Mouse (Mus musculus): ENCODE data around the gene Baz1a. TPM values are rescaled to one million over a fixed set of nuclear protein-coding genes. Genes with fewer than 3 reads are reported as not detected.
"Not testable (repeated sequence)": the region's sequence is repeated elsewhere in the genome, so short reads cannot be mapped to it uniquely, and the experiment has no call there.

The Baz1a gene
- polyA plus RNA-seq, 1 experiment from 2014 or later: 34.5 TPM

DNA sequence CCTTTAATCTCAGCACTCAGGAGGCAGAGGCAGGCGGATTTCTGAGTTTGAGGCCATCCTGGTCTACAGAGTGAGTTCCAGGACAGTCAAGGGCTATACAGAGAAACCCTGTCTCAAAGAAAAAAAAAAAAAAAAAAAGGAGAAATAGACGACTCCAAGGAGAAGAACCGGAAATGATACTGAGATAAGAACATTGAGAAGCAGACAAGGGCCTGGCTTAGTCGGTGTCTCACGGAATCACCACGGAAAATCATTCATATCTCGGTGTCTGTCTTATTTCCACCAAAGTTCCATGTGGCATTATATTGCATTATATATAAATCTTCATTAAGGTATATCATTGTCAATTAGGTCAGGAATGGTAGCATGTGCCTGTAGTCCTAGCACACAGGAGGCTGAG, 11.6 kb downstream of the Baz1a start:
- WGBS: 94% methylated on average over 7 of the region's 7 CpGs
- H3K4me1 ChIP-seq; H3K27ac ChIP-seq (replicated peaks); H3K36me3 ChIP-seq (replicated peaks); H3K4me3 ChIP-seq; H3K27me3 ChIP-seq (replicated peaks; ENCODE audit: low read depth, poor library complexity, severe bottlenecking); DNase-seq (ENCODE audit: low spot score); H3K9me3 ChIP-seq: not testable (repeated sequence)

- WGBS: 82% methylated on average over 14 of the region's 14 CpGs
- Histone ChIP-seq H3K4me3 (no peak overlapping the region), H3K36me3 (replicated peaks) (no peaks in the 10 kb centered on the region), H3K9me3 (no peaks in the 10 kb centered on the region), H3K27ac (replicated peaks) (no peak overlapping the region), H3K27me3 (replicated peaks; ENCODE audit: low read depth, poor library complexity, severe bottlenecking) (no peaks in the 10 kb centered on the region; the same call in 1 of the 2 replicates), H3K4me1 (peaks cover 3% of the 10 kb centered on the region)
- DNase-seq (ENCODE audit: low spot score): no peak
These were observed 15.0 kb downstream of the Baz1a start for GRCm38 (mm10) chr12:54999016-54999690.

- DNase-seq (ENCODE audit: low spot score): no peak
- Histone ChIP-seq H3K27ac (replicated peaks) (no peak overlapping the region), H3K4me3 (no peak overlapping the region), H3K4me1 (peaks cover 3% of the 10 kb centered on the region), H3K27me3 (replicated peaks; ENCODE audit: low read depth, poor library complexity, severe bottlenecking) (no peaks in the 10 kb centered on the region; the same call in 1 of the 2 replicates), H3K9me3 (no peaks in the 10 kb centered on the region), H3K36me3 (replicated peaks) (no peaks in the 10 kb centered on the region)
- 61% methylated on average over 5 of the region's 5 CpGs for WGBS
These were observed 15.7 kb downstream of the Baz1a start for GRCm38 (mm10) chr12:54998411-54998810.

GRCm38 (mm10) chr12:54996979-54997474, 17.1 kb downstream of the Baz1a start:
- WGBS: 91% methylated on average over 6 of the region's 6 CpGs
- Histone ChIP-seq H3K27ac (replicated peaks) (no peak overlapping the region), H3K27me3 (replicated peaks; ENCODE audit: low read depth, poor library complexity, severe bottlenecking) (no peaks in the 10 kb centered on the region; the same call in 1 of the 2 replicates), H3K4me1 (peaks cover 3% of the 10 kb centered on the region), H3K9me3 (no peaks in the 10 kb centered on the region), H3K36me3 (replicated peaks) (no peaks in the 10 kb centered on the region), H3K4me3 (no peak overlapping the region)
- no peak for DNase-seq (ENCODE audit: low spot score)

GRCm38 (mm10) chr12:54995965-54996364, 18.2 kb downstream of the Baz1a start:
- Histone ChIP-seq H3K9me3 (no peaks in the 10 kb centered on the region), H3K27ac (replicated peaks) (no peak overlapping the region), H3K36me3 (replicated peaks) (no peaks in the 10 kb centered on the region), H3K4me3 (no peak overlapping the region), H3K4me1 (peaks cover 3% of the 10 kb centered on the region), H3K27me3 (replicated peaks; ENCODE audit: low read depth, poor library complexity, severe bottlenecking) (no peaks in the 10 kb centered on the region; the same call in 1 of the 2 replicates)
- DNase-seq (ENCODE audit: low spot score): no peak
- WGBS: 66% methylated on average over 3 of the region's 3 CpGs

DNA sequence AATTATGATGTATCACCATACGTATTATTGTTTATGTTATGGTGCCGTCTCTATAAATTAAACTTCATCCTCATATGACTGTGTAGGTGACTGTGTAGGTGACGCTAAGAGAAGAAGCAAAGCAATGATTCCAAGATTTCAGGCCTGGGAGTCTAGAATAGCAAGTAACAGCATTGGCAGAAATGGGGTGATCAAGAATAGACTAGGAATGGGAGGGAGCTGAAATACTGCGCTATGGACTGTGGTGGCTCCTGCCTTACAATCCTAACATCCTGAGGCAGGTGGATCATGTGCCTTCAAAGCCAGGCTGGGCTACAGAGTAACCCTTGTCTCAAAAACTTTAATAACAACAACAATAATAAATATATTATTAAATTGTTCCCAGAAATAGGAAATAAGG, 19.7 kb downstream of the Baz1a start:
- DNase-seq (ENCODE audit: low spot score): no peak
- WGBS: 89% methylated on average over 4 of the region's 4 CpGs
- Histone ChIP-seq H3K4me1 (peaks cover 3% of the 10 kb centered on the region), H3K36me3 (replicated peaks) (no peaks in the 10 kb centered on the region), H3K4me3 (no peak overlapping the region), H3K27me3 (replicated peaks; ENCODE audit: low read depth, poor library complexity, severe bottlenecking) (no peaks in the 10 kb centered on the region; the same call in 1 of the 2 replicates), H3K9me3 (no peaks in the 10 kb centered on the region), H3K27ac (replicated peaks) (no peak overlapping the region)

DNA sequence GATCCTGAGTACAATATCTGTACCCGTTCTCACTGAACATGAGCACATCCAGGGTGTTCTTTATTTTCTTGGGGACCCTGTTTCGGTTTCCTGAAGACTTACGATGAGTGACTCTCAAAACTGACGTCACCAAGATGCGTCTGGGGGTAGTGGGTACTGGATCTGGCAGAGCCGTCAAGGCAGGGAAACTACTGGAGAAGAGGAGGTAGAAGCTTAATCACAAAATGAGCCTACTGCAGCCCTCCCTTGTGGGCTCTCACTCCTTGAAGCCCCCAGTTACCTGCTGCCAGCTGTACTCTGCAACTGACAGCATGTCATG, 20.1 kb downstream of the Baz1a start:
- Histone ChIP-seq H3K4me3 (no peak overlapping the region), H3K36me3 (replicated peaks) (no peaks in the 10 kb centered on the region), H3K27me3 (replicated peaks; ENCODE audit: low read depth, poor library complexity, severe bottlenecking) (no peaks in the 10 kb centered on the region; the same call in 1 of the 2 replicates), H3K4me1 (peaks cover 3% of the 10 kb centered on the region), H3K27ac (replicated peaks) (no peak overlapping the region), H3K9me3 (no peaks in the 10 kb centered on the region)
- 80% methylated on average over 6 of the region's 6 CpGs for WGBS
- no peak for DNase-seq (ENCODE audit: low spot score)

GRCm38 (mm10) chr12:54993246-54994067, 20.7 kb downstream of the Baz1a start:
- Histone ChIP-seq H3K27ac (replicated peaks) (no peak overlapping the region), H3K4me3 (no peak overlapping the region), H3K4me1 (peaks cover 2% of the 10 kb centered on the region), H3K9me3 (no peaks in the 10 kb centered on the region), H3K27me3 (replicated peaks; ENCODE audit: low read depth, poor library complexity, severe bottlenecking) (no peaks in the 10 kb centered on the region; the same call in 1 of the 2 replicates), H3K36me3 (replicated peaks) (no peaks in the 10 kb centered on the region)
- no peak for DNase-seq (ENCODE audit: low spot score)
- 67% methylated on average over 16 of the region's 16 CpGs for WGBS

DNA sequence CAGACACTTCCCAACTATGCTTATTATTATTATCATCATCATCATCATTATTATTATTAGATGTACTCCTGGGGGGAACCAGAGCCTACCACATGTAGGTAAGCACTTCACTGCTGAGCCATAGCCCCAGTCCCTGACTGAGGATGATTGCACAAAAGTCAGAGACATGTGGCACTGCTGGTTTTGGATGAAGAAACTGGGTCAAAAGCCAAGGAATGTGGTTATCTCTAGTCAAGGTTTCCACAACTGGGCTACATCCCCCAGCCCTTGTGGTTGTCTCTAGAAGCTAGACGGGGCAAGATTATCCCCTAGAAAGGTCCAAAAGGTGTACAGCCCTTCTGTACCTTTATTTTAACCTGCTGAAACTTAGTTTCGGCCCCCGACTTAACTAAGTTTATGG, 21.3 kb downstream of the Baz1a start:
- Histone ChIP-seq H3K9me3 (no peaks in the 10 kb centered on the region), H3K27ac (replicated peaks) (no peak overlapping the region), H3K4me3 (no peak overlapping the region), H3K27me3 (replicated peaks; ENCODE audit: low read depth, poor library complexity, severe bottlenecking) (no peaks in the 10 kb centered on the region; the same call in 1 of the 2 replicates), H3K36me3 (replicated peaks) (no peaks in the 10 kb centered on the region), H3K4me1 (no peaks in the 10 kb centered on the region)
- no peak for DNase-seq (ENCODE audit: low spot score)
- WGBS: 93% methylated on average over 3 of the region's 3 CpGs

- Histone ChIP-seq H3K4me1 (peaks cover 13% of the 10 kb centered on the region), H3K4me3 (no peak overlapping the region), H3K9me3 (no peaks in the 10 kb centered on the region), H3K27me3 (replicated peaks; ENCODE audit: low read depth, poor library complexity, severe bottlenecking) (no peaks in the 10 kb centered on the region), H3K36me3 (replicated peaks) (no peaks in the 10 kb centered on the region), H3K27ac (replicated peaks) (no peak overlapping the region)
- no peak for DNase-seq (ENCODE audit: low spot score)
- 86% methylated on average over 4 of the region's 4 CpGs for WGBS
These were observed 25.8 kb downstream of the Baz1a start for GRCm38 (mm10) chr12:54988323-54988850.

GRCm38 (mm10) chr12:54987156-54987555, 27.0 kb downstream of the Baz1a start:
- 89% methylated on average over 2 of the region's 2 CpGs for WGBS
- Histone ChIP-seq H3K27me3 (replicated peaks; ENCODE audit: low read depth, poor library complexity, severe bottlenecking) (no peaks in the 10 kb centered on the region), H3K4me3 (no peak overlapping the region), H3K36me3 (replicated peaks) (peaks cover 10% of the 10 kb centered on the region), H3K27ac (replicated peaks) (no peak overlapping the region), H3K9me3 (no peaks in the 10 kb centered on the region), H3K4me1 (peaks cover 19% of the 10 kb centered on the region)
- DNase-seq (ENCODE audit: low spot score): no peak

- WGBS: under 1% methylated on average over 60 of the region's 60 CpGs
- Histone ChIP-seq H3K36me3 (replicated peaks) (peaks cover 18% of the 10 kb centered on the region), H3K27me3 (replicated peaks; ENCODE audit: low read depth, poor library complexity, severe bottlenecking) (no peaks in the 10 kb centered on the region), H3K27ac (replicated peaks) (peak within 1 kb of the TSS; percentile 95), H3K4me1 (peaks cover 28% of the 10 kb centered on the region), H3K4me3 (peak within 1 kb of the TSS; percentile 97), H3K9me3 (no peaks in the 10 kb centered on the region)
- DNase-seq (ENCODE audit: low spot score): peak; percentile 79
These were observed 28.0 kb downstream of the Baz1a start, which contains the start of gene Gm20403 for GRCm38 (mm10) chr12:54986052-54986717. Gene Gm20403, minus strand, starts transcription at chr12:54986529.

All from embryonic facial prominence, embryonic 10.5 days (tissue).